Mouse (Mus musculus) B cell, adult 2 months (primary cell): ENCODE data around the gene Gorasp1.

ENCODE experiments used
- DNase-seq, 2 experiments: peaks; one replicate each; pipeline ENCODE4 v3.0.0; 2022

Gorasp1 gene

DNA sequence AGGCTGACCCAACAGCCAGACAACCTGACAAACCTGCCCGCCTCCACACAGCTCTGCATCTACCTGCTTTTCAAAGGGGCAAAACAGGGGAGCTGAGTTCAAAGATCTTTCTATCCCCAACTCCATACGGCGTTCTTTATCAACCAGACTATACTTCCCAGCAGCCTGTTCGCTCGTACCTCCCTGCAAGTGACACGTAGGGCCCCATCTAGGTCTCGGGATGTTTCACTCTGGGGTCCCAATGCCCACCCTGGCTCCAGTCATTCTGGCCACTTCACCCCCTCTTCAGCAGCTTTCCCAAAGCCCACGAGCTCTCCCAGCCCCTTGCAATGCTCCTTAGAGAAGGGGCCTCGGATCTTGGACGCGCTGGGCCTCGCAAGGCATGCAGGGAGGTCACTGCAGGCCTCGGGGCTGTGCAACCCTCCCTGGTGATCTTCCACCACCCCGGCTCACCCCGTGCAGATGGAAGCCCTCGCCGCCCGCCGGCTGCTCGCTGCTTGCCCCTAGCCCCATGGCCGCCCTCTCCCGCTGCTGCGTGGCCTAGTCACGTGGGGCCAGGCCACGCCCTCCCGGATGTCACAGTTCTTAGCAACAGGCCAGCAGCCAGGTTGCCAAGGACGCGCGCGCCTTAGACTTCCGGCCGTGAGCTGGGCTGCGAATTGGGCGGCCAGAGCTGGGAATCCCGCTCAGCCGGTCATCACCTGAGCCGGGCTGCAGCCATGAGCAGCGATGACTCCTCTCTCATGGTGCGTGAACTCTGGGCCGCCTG lies at the start of gene Gorasp1, which contains the start of gene Ttc21a:
Gene Gorasp1, minus strand, starts transcription at position 561 of the 769 bp plus-strand sequence.
Gene Ttc21a, plus strand, starts transcription at position 602 of the 769 bp plus-strand sequence.
- peak; percentile 95 for DNase-seq

DNA sequence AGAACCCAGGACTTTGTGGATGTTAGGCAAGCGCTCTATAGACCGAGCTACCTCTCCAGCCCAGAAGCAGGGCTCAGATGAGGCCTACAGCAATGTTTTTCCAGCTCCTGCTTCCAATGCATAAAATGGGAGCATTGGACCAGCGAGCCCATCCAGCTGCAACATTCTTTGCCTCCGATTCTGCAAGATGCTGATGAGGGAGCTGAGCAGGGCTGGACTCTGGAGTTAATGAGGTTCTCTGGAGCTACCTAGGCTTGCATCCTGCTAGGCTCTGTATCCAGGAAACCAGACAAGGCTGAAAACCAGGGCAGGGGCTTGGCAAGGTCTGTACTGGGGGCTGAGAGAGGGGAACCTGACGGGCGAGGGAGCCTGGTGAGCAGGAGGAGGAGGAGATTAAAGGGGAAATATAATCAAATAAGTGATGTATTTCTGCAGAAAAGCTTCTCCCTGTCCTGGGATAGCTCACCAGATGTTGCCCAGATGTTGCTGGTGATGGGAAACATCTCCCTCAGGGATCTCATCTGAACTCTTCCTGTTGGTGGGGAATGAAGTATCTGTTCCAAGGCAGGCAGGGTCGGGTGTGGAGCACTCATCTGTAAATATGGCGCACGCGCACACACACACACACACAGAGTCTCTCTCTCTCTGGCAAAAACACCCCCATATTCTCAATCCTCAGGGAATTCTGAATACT lies 48.7 kb upstream of the Gorasp1 start:
- DNase-seq, result no peak

DNA sequence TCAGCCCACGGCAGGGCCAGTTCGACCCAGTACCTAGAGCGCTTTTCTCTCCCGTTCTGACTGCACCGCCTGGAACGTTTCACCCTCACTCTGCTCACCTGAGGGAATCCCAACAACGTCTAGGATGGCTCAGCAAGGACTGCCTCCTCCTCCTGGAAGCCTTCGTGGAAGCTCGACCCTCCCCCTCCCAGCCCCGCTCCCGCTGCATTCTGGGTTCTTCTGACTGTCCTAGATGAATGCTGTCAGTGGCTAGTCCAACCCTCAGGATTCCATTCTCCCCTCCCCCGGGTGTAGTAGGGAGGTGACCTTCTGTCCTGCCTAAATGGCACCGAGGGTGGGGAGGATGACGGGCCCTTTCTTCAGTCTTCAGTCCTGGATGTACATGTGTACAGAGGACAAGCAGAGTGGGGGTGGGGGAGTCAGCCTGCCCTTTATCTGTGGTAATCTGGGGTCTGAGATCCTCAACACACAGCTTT lies 47.2 kb upstream of the Gorasp1 start, which contains the start of gene Csrnp1:
Gene Csrnp1, minus strand, starts transcription at position 123 of the 476 bp plus-strand sequence.
- no peak for DNase-seq

DNA sequence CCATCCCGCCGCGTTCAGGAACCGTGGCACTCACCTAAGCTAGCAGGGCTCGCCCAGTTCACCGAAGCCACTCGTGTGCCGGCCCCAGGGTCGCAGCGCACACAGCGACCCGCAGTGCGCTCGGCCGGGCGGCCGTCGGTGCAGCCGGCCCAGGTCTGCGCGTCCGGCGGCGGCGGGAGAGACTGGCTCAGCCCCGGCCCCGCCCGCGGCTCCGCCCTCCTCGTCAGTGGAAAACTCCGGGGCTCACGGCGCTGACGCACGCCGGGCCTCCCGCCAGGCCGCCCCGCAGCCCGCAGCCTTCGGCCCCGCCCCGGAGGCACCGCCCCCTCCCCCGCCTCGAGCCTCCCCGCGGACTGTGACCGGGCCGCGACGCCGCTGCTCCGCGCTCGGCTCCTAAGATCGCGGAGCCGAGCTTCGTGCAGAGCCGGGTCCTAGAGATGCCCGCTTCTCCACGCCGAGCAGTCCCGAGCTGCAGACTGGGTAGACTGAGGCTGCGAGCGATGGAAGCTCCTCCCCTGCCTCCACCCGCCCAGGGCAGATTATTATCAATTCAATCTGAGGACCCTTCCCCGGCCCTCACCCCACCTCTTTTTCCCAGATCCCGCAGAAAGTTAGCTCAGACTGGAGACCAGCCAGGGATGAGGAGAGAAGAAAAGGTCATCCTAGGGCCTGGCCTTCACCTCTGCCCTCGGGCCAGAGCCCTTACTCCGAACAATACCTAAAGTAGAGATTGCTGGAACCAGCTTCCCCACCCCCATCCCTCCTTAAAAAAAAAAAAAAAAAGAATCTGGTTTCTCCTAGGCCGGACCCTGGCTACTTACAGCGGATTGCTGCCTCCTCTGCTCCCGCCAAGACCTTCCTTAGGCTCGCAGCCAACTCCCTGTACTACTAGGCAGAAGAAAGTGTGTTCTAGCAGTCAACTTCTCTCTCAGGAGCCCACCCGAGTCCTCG lies 46.5 kb upstream of the Gorasp1 start:
- peak; percentile 88 for DNase-seq

DNA sequence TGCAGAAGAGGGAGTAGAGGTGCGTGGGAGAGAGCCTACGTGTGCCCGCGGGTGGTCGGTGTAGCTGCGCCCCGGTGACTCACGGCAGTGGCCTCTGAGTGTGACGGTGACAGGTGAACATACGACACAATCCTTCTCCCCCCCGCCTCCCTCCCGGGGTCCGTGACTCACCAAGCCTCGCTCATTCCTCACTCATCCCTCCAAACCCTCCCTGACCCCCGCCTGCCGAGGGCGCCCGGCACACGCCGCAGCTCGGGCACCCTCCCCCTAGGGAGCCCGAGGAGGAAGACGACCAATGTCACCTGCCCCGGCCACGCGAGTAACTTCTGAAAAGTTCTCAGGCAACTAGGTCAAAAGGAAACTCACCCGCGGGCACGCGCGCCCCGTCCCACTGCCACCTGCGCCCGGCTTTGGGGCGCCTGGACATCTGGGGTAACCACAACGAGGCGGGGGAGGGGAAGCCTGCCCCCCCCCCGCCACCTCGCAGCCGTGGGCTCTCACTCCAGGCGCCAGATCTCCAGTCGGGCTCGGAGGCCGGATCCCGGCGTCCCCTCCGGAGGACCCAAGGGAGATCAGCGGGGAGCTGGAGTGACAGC lies 45.7 kb upstream of the Gorasp1 start:
- peak; percentile 83 to 86 for DNase-seq

DNA sequence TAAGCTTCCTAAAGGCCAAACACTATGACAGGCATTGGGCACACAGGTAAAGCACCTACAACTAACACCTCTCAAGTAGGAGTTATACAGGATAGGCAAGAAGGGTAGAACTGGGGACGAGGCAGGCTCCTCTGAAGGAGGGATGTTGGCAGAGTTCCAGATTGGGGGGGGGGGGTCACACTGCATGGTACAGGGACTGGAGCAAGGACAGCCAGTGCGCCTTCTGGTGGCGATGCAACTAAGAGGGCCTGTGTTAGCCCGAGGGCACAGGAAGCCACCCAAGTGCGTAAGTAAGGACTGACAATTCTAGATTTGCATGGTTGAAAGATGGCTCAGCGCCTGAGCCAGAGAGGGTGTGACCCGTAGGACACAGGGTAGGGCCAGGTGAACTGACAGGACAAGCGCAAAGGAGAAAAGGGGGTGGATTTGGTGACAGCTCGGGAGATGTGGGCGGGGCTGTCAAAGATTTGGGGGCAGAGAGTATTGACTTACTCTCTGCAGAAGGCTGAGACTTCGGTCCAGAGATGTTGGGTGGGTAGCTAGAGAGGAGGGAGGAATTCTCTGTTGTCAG lies 45.0 kb upstream of the Gorasp1 start:
- DNase-seq, result peak; percentile 84 to 87

DNA sequence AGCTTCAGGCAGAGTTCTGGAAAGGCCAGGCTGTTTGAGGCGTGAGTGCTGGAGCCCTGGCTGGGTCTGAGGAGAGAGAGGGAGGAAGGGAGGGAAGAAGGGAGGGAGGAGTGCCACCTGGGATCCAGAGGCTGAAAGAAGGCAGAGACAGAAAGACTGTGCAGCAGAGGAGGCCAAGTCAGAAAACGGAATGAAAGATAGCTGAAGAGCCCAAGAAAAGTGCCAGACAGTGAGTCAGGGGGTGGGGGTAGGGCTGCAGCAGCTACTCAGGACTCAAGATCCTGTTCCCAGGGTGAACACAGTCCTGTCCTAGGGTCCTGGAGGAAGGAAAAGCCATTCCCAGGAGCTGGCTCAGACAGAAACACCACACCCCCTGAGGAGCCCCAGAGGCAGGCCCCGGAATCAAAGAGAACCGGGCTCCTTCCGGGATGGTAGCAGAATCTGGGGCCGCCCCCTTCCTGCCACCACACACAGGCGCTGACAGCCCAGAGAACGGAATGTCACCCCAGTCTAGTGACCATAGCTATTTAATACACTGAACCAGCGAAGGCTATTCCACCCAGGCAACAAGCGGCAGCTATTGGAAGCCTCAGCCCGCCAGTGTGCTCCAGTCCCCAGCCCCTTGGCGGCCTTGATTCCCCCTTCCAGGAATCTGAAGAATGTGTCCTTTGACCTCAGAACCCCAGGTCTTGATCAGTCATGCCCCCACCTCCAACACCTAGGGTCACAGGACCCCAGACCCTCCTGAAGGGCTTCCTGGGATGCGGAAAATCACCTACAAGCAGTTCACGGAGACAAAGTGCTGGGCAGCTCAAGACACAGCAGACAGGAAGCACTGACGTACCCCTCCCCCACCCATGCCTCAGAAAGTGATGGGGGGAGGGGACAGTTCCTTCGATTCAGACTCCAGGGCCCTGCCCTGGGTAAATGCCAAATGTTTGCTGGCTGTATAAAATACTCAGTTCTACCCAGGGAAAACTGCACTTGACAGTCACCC lies 44.1 kb upstream of the Gorasp1 start:
- peak; percentile 81 to 82 for DNase-seq

DNA sequence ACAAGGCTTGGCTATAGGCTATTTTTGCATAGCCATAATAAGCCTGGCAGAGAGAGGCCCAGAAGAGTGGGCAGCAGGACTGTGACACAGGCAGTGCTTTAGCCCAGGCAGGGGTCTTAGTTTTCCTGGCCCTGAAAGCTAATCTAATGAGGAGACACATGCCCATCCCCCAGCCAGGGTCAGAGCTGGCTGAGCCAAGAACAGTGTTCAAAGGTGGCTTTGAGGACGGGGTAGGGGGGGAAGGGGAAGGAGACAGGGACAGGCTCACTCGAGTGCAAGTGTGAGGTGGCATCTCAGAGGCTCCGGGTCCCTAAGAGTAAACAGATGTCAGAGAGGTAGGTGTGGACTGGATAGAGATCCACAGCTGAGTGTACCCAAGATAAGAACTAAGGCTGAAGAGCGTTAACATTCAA lies 43.4 kb upstream of the Gorasp1 start:
- DNase-seq, result no peak

DNA sequence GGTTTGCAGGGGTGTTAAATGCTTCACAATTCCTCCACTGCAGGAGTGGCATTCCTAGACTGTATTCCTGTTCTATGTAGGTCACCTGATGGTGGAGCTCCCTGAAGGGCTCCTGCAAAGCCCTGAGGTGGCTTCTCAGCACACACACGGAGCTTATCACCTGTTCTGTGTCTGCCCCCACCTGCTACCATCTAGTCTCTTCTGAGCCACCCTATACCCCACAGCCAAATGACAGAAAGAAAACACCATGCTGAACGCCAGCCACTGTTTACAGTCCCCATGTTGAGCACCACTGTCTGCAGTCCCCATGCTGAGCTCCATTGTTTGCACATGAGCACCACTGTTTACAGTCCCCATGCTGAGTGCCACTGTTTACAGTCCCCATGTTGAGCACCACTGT lies 42.4 kb upstream of the Gorasp1 start:
- no peak for DNase-seq

DNA sequence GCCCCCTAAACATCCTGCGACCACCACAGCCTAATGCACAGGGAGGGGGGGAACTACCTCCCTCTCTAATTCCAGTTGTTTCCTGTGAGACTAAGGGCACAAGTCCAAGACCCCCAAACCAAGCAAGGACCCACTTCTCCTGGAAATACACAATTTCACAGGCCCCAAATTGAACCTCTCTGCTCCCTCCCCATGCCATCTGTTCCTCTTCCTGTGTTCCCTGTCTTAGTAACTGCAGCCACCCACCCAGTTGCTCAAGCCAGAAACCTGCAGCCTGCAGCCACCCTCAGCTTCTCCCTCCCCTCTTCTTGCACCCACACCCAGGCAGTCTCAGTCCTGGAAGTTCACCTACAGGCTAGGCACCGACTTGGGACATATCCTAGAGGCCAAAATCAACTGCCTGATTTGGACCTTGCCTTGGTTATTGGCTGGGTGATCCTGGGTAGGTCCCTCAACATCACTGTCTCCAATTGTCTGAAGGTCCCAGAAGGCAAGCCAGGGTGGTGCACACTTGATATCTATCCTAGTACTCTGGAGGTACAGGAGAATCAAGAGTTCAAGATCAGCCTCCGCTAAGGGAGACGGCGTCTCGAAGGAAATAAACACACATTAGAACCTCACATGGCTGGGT lies 41.6 kb upstream of the Gorasp1 start:
- DNase-seq, result no peak

DNA sequence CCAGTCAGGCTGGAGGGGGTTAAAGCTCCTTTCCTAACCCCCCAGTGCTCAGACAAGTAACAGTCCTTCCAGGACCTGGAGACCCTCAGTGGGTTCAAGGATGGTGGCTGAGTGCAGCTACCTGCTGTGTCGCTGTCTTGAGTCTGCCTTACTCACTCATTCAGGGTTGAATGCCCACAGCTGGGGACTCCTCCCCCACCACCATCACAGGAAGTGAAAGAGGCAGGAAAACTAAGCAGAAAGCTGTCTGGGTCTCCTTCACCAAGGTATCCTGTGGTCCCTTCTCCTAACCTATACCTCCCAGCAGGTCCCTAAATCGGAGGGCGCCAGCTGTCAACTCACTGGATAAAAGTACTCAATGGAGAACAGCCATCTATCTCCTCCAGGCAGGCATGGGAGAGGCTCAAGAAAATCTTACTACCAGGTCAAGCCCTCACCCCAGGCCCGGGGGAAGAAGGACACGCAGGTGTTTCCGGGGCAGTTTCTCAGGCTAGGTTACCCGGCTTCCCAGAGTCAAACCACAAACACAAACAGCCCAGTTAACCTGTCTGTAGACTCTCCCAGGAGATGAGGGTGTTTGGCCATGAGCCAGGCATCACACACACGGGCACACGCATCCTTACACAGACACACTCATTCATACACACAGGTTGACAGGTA lies 40.9 kb upstream of the Gorasp1 start:
- DNase-seq, result peak; percentile 81 to 85

DNA sequence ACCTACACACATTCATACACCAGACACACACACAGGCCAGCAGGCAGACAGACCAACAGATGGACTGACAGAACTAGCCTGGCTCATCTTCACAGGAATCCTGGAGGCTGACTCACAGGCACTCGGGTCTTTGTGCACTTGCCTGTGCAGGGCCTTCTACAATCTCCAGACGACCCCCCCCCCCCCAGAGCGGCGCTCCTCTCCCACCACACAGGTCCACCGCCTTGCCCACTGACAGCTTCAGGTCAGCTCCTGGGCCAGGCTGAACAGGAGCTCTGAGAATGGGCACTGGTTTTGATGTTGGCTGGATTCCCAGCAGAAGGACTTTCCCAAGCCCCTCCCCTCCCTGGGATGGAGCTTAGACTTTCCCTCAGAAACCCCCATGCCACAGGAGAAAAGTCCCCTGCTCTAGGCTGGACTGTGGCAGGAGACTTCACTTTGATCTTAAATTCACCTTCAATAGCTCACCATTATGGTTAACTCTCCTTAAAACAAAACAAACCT lies 40.2 kb upstream of the Gorasp1 start:
- DNase-seq, result no peak

DNA sequence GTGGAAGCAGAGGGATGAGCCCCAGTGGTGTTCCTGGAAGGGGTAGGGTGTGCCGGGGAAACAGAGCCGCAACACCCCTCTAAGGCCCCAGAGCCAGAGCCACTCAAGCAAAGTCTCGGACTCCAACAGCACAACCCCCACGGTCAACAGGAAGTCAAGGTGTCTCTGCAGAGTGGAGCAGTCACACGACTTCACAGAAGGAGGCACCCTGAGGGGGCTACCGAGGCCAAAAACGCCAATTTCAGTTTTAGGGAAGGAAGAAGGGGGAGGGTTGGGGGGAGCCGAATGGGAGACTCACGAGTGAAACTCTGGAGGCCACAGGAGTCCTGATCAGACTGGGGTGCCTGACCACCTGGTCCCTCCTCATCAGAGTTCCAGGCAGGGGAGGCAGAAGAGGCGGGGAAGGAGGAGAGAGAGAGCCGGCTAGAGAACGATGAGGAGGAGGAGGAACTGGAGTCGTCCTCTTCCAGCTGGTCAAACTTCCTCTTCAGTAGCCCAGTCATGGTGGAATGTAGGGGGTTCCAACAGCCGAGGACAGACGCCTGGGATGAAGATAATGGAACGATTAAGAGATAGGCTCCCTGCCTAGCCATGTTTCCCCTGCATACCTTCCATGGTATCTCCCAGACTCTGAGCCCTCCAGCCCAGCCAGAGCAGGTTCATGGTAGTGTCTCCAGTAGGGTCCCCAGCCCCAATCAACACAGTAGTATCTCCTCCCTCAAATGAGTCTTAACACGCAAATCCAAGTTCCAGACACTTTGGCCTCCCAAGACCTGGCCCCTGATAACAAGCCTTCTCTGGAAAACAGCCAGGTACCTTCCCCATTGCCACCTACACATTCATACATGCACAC lies 39.6 kb upstream of the Gorasp1 start:
- DNase-seq, result peak; percentile 53 to 59

DNA sequence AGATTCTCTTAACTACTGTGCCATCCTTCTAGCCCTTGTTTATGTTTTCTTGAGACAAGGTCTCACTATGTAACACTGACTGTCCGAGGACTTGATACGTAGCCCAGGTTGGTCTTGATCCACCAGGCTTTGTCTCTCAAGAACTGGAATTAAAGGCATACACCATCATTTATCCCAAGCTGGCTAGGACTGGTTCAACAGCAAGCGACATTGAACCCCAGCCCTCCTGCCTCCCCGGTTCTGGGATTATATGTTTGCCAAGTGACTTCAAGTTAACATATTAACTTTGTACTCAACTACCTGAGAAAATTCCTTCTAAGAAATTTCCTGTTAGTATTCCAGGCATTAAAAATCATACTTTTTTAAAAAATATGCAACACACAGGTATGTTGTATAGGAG lies 37.9 kb upstream of the Gorasp1 start:
- DNase-seq, result no peak

DNA sequence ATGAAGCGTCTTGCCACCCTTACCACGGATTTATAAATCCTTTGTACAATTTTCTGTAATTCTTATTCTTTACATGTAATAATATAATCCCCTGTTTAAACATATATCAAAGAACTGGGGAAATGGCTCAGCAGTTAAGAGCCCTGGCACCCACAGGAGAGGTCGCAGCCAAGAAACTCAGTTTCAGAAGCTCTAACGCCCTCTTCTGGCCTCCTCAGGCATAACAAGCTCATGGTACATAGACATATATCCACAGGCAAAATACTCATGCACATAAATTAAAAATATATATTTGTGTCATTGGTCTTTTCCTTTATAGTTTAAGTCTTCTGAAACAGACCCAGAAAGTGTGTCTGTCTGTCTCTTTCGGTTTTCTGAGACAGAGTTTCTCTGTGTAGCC lies 37.2 kb upstream of the Gorasp1 start:
- DNase-seq, result peak; percentile 64 to 66

DNA sequence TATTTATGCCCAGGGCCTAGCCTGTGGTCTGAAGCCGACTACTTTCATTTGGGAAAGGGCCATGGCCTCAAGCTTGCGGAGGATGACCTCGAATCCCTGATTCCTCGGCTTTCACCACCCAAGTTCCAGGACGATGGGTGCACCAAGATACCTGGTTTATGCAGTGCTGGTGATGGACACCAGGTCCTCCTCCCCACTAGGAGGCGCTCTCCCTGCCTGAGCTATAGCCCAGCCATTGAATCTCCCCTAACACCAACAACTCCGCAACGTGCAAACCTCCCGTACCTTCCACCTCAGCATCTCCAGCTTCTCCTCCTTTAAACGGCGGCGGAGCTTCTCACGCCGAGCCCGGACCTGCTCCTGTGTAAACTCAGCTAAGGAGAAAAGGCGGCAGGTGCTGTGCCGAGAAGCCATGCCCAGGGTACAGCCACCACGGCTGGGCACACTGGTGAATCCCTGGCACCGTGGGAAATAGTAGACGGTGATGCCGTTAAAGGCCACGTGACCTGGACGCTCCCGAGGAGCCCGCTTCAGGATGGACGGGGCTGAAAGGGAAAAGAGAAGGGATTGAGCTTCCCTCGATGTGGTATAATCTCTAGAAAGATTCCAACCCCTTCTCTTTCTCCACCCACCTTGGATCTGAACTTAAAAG lies 36.6 kb upstream of the Gorasp1 start:
- DNase-seq, result peak; percentile 77 to 80

DNA sequence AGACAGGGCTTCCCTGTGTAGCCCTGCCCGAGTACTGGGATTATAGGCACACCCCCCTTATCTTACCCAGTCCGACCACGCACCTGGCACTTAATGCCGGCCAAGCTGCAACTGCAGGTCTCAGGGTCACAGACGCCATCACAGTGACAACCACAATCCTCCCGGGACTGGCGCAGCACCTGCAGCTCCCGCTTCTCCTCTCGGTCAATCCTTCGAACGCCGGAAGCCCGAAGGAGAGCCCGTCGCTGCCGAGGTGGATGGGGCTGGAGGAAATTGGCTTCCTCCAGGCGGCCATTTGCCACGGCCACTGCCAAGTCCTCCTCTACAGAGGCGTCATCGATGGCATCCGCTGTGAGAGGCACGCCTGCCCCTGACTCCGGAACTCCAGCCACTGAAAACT lies 35.9 kb upstream of the Gorasp1 start:
- DNase-seq, result no peak

DNA sequence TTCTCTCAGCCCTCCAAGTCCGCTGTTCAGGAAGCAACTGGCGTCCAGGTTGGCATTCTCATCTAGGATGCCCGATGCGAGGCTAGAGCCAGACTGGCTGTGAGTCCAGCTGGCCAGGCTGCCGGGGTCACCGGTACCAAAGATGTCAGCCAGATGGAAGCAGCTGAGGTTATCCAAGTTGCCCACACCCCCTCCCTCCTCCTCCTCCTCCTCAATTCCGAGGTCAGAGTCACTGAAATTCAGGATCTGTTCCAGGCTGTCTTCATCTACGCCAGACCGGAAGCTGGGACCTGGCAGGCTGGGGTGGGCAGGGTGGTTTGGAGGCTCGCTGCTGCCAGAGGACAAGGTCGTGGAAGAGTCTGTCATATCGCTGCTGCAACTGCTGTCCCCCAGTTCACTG lies 35.2 kb upstream of the Gorasp1 start:
- DNase-seq, result no peak
